Comparison of ENCODE assay signal across 18 mouse cellular contexts in genomic region chr9:35614005-35614404, GRCm38 (mm10). TPM values are rescaled to one million over a fixed set of nuclear protein-coding genes. Genes with fewer than 3 reads are reported as not detected.
DNase-seq lines count a peak whose midpoint lies in the region; ATAC-seq and TF ChIP-seq lines count a peak whose summit lies in the region.
"Had no signal": no experiment of that assay in that cellular context is flagged by ENCODE, and none has a peak within 500 bp of the region (broad histone marks: within the 10 kb centered on the region; RNA-seq: fewer than 3 reads in every experiment).

No protein-coding gene starts in this region.

- no peak overlapping the region for H3K9ac ChIP-seq in heart, postnatal 0 days (replicated peaks; ENCODE audit: low read depth, low read length)
- no peak overlapping the region for H3K9ac ChIP-seq in lung, postnatal 0 days (replicated peaks; ENCODE audit: low read depth)
- no peak overlapping the region for H3K9ac ChIP-seq in stomach, postnatal 0 days (ENCODE audit: low read length)
- H3K9ac ChIP-seq: forebrain, embryonic 15.5 days; hindbrain, embryonic 14.5 days; liver, embryonic 12.5 days; neural tube, embryonic 15.5 days had no signal

- no peak for ATAC-seq in heart, postnatal 0 days (ENCODE audit: insufficient read depth, low read depth)
- ATAC-seq in lung, postnatal 0 days: no peak
- ATAC-seq in Patski: no peak
- ATAC-seq in stomach, postnatal 0 days (ENCODE audit: low FRiP score, low TSS enrichment): no peak
- ATAC-seq: forebrain, embryonic 15.5 days; liver, embryonic 12.5 days had no signal

- H3K9me3 ChIP-seq in heart, postnatal 0 days (replicated peaks; ENCODE audit: control insufficient read depth, low read length): no peaks in the 10 kb centered on the region
- no peaks in the 10 kb centered on the region for H3K9me3 ChIP-seq in lung, postnatal 0 days (ENCODE audit: low read length)
- no peaks in the 10 kb centered on the region for H3K9me3 ChIP-seq in stomach, postnatal 0 days (ENCODE audit: control insufficient read depth, low read length)
- H3K9me3 ChIP-seq: forebrain, embryonic 15.5 days; liver, embryonic 12.5 days; neural tube, embryonic 15.5 days had no signal

- no peak for TF ChIP-seq EP300 in heart, postnatal 0 days (IDR thresholded peaks at IDR 0.05; ENCODE audit: low read depth)
- no peak for TF ChIP-seq EP300 in lung, postnatal 0 days (IDR thresholded peaks at IDR 0.05)
- no peak for TF ChIP-seq EP300 in stomach, postnatal 0 days (optimal IDR thresholded peaks at IDR 0.05)

- in situ Hi-C loops in Patski (cut with MboI; ENCODE audit: low pct_unique_long_range_greater_than_20kb): no loop called here

- POLR2A ChIA-PET in Patski (lab: Charles Lee): no interaction called here

- intact Hi-C loops in heart, postnatal 14 days (cut with DNase I): no loop called here

- H3K27me3 ChIP-seq in heart, postnatal 0 days (ENCODE audit: control insufficient read depth, insufficient read depth, low read length): no peaks in the 10 kb centered on the region
- no peaks in the 10 kb centered on the region for H3K27me3 ChIP-seq in lung, postnatal 0 days (replicated peaks; ENCODE audit: insufficient read depth, low read length)
- H3K27me3 ChIP-seq in Patski: peaks cover 21% of the 10 kb centered on the region
- H3K27me3 ChIP-seq in stomach, postnatal 0 days (ENCODE audit: control insufficient read depth, insufficient read depth, low read length): no peaks in the 10 kb centered on the region
- H3K27me3 ChIP-seq: forebrain, embryonic 15.5 days; liver, embryonic 12.5 days; neural tube, embryonic 15.5 days had no signal

- no peaks in the 10 kb centered on the region for H3K36me3 ChIP-seq in heart, postnatal 0 days (replicated peaks; ENCODE audit: control insufficient read depth, insufficient read depth, low read length)
- H3K36me3 ChIP-seq in lung, postnatal 0 days (ENCODE audit: insufficient read depth, low read length): no peaks in the 10 kb centered on the region
- H3K36me3 ChIP-seq in stomach, postnatal 0 days (ENCODE audit: control insufficient read depth, insufficient read depth, low read length): no peaks in the 10 kb centered on the region
- H3K36me3 ChIP-seq: forebrain, embryonic 15.5 days; liver, embryonic 12.5 days; neural tube, embryonic 15.5 days had no signal

- no peak overlapping the region for H3K27ac ChIP-seq in heart, postnatal 0 days (ENCODE audit: low read depth)
- H3K27ac ChIP-seq in lung, postnatal 0 days (ENCODE audit: low read length): no peak overlapping the region
- no peak overlapping the region for H3K27ac ChIP-seq in stomach, postnatal 0 days (replicated peaks)
- H3K27ac ChIP-seq: forebrain, embryonic 15.5 days; hindbrain, embryonic 14.5 days; liver, embryonic 12.5 days; neural tube, embryonic 15.5 days had no signal

- CTCF ChIA-PET in Patski (lab: Charles Lee): interaction anchor here (1.4 kb wide), 1 partner anchor 19 kb away, joined by 3 read pairs; no protein-coding TSS in a partner anchor

- no peak overlapping the region for H3K4me2 ChIP-seq in heart, postnatal 0 days (ENCODE audit: low read depth, low read length)
- H3K4me2 ChIP-seq in lung, postnatal 0 days (replicated peaks; ENCODE audit: low read depth, low read length): no peak overlapping the region
- H3K4me2 ChIP-seq in stomach, postnatal 0 days (replicated peaks; ENCODE audit: low read depth): no peak overlapping the region
- H3K4me2 ChIP-seq: forebrain, embryonic 15.5 days; hindbrain, embryonic 14.5 days; liver, embryonic 12.5 days; neural tube, embryonic 15.5 days had no signal

- 21% methylated on average over 2 of the region's 2 CpGs for WGBS in heart, postnatal 0 days
- WGBS in lung, postnatal 0 days: 23% methylated on average over 2 of the region's 2 CpGs
- 17% methylated on average over 2 of the region's 2 CpGs for WGBS in stomach, postnatal 0 days

- peak; percentile 49 for TF ChIP-seq CTCF in heart, postnatal 0 days (IDR thresholded peaks at IDR 0.05; ENCODE audit: low read depth)
- peak; percentile 48 for TF ChIP-seq CTCF in lung, postnatal 0 days (IDR thresholded peaks at IDR 0.05)
- peak; percentile 30 for TF ChIP-seq CTCF in Patski (IDR thresholded peaks at IDR 0.05)
- TF ChIP-seq CTCF in stomach, postnatal 0 days (IDR thresholded peaks at IDR 0.05; ENCODE audit: low read depth): peak; percentile 67

- no peak for DNase-seq in heart, postnatal 0 days (ENCODE audit: low spot score)
- DNase-seq in heart, postnatal 14 days: no peak
- DNase-seq in lung, postnatal 0 days (ENCODE audit: low spot score): no peak
- no peak for DNase-seq in lung, adult 18-20 months
- no peak for DNase-seq in Patski (ENCODE audit: low read depth, low spot score)
- DNase-seq in stomach, postnatal 0 days (ENCODE audit: low spot score): no peak
- no peak for DNase-seq in cerebellum, postnatal 14 days
- DNase-seq: adrenal gland, postnatal 36 days; lung, postnatal 4 days; thymus, adult 2 months had no signal

- no peaks in the 10 kb centered on the region for H3K4me1 ChIP-seq in heart, postnatal 0 days (ENCODE audit: control insufficient read depth, insufficient read depth)
- no peaks in the 10 kb centered on the region for H3K4me1 ChIP-seq in lung, postnatal 0 days (ENCODE audit: insufficient read depth, low read depth, low read length)
- no peaks in the 10 kb centered on the region for H3K4me1 ChIP-seq in stomach, postnatal 0 days (replicated peaks; ENCODE audit: control insufficient read depth, insufficient read depth)
- H3K4me1 ChIP-seq: forebrain, embryonic 15.5 days; liver, embryonic 12.5 days; neural tube, embryonic 15.5 days had no signal

- no peak overlapping the region for H3K4me3 ChIP-seq in heart, postnatal 0 days (ENCODE audit: low read depth, low read length)
- H3K4me3 ChIP-seq in lung, postnatal 0 days (ENCODE audit: low read depth, low read length): no peak overlapping the region
- no peak overlapping the region for H3K4me3 ChIP-seq in stomach, postnatal 0 days (ENCODE audit: low read depth, low read length)
- H3K4me3 ChIP-seq: forebrain, embryonic 15.5 days; liver, embryonic 12.5 days; neural tube, embryonic 15.5 days had no signal

RNA-seq across cellular contexts. Expression of gene Pate4, which starts 2.3 kb away (rescaled TPM):
- not detected in 2 replicates for total RNA-seq in heart, postnatal 0 days (2014; rRNA removed; ENCODE audit: low replicate concordance)
- not detected in 2 replicates for polyA plus RNA-seq in heart, postnatal 0 days (2015; fragmentation: Nextera tagmentation; extraction: Ambion mirVana)
- total RNA-seq in heart, postnatal 14 days (2021): not detected
- polyA plus RNA-seq in lung, postnatal 0 days (2015; fragmentation: Nextera tagmentation; extraction: Ambion mirVana): not detected in 2 replicates
- polyA plus RNA-seq in Patski (2021): not detected
- polyA plus RNA-seq in stomach, postnatal 0 days (2015; fragmentation: Nextera tagmentation; extraction: Ambion mirVana): not detected in 2 replicates
- total RNA-seq: adrenal gland, postnatal 36 days; gastrocnemius, postnatal 4 days; left cerebral cortex, postnatal 25 days had no signal
- polyA plus RNA-seq: forebrain, embryonic 15.5 days; heart, embryonic 14.5 days; hindbrain, embryonic 14.5 days; kidney, embryonic 14.5 days; liver, embryonic 12.5 days; neural tube, embryonic 15.5 days; thymus, adult 2 months had no signal

RNA-seq across cellular contexts. Expression of gene Pate3, which starts 34.0 kb away (rescaled TPM):
- total RNA-seq in heart, postnatal 0 days (2014; rRNA removed; ENCODE audit: low replicate concordance): not detected in 2 replicates
- polyA plus RNA-seq in heart, postnatal 0 days (2015; fragmentation: Nextera tagmentation; extraction: Ambion mirVana): not detected in 2 replicates
- not detected for total RNA-seq in heart, postnatal 14 days (2021)
- not detected in 2 replicates for polyA plus RNA-seq in lung, postnatal 0 days (2015; fragmentation: Nextera tagmentation; extraction: Ambion mirVana)
- polyA plus RNA-seq in Patski (2021): not detected
- polyA plus RNA-seq in stomach, postnatal 0 days (2015; fragmentation: Nextera tagmentation; extraction: Ambion mirVana): not detected in 2 replicates
- total RNA-seq: adrenal gland, postnatal 36 days; gastrocnemius, postnatal 4 days; left cerebral cortex, postnatal 25 days had no signal
- polyA plus RNA-seq: forebrain, embryonic 15.5 days; heart, embryonic 14.5 days; hindbrain, embryonic 14.5 days; kidney, embryonic 14.5 days; liver, embryonic 12.5 days; neural tube, embryonic 15.5 days; thymus, adult 2 months had no signal

RNA-seq across cellular contexts. Expression of gene Hyls1, which starts 43.8 kb away (rescaled TPM):
- 2.9 and 8.8 TPM in 2 replicates for total RNA-seq in heart, postnatal 0 days (2014; rRNA removed; ENCODE audit: low replicate concordance)
- 7.2 and 8.8 TPM in 2 replicates for polyA plus RNA-seq in heart, postnatal 0 days (2015; fragmentation: Nextera tagmentation; extraction: Ambion mirVana)
- total RNA-seq in heart, postnatal 14 days (2021): 1 to 10 TPM; 2.8 to 3.0 TPM
- polyA plus RNA-seq in lung, postnatal 0 days (2015; fragmentation: Nextera tagmentation; extraction: Ambion mirVana): 4.7 and 5.0 TPM in 2 replicates
- polyA plus RNA-seq in Patski (2021): 11.0 TPM
- 4.1 and 4.7 TPM in 2 replicates for polyA plus RNA-seq in stomach, postnatal 0 days (2015; fragmentation: Nextera tagmentation; extraction: Ambion mirVana)

RNA-seq across cellular contexts. Expression of gene Pate2, which starts 43.9 kb away (rescaled TPM):
- total RNA-seq in heart, postnatal 0 days (2014; rRNA removed; ENCODE audit: low replicate concordance): not detected in 2 replicates
- 0.10 and 0.30 TPM in 2 replicates for polyA plus RNA-seq in heart, postnatal 0 days (2015; fragmentation: Nextera tagmentation; extraction: Ambion mirVana)
- total RNA-seq in heart, postnatal 14 days (2021): not detected
- polyA plus RNA-seq in lung, postnatal 0 days (2015; fragmentation: Nextera tagmentation; extraction: Ambion mirVana): 0.06 and 0.10 TPM in 2 replicates
- polyA plus RNA-seq in Patski (2021): 0.28 TPM
- 0.19 and 0.31 TPM in 2 replicates for polyA plus RNA-seq in stomach, postnatal 0 days (2015; fragmentation: Nextera tagmentation; extraction: Ambion mirVana)

RNA-seq across cellular contexts. Expression of gene Pus3, which starts 55.6 kb away (rescaled TPM):
- total RNA-seq in heart, postnatal 0 days (2014; rRNA removed; ENCODE audit: low replicate concordance): 7.9 and 8.6 TPM in 2 replicates
- 8.4 and 9.2 TPM in 2 replicates for polyA plus RNA-seq in heart, postnatal 0 days (2015; fragmentation: Nextera tagmentation; extraction: Ambion mirVana)
- total RNA-seq in heart, postnatal 14 days (2021): 1 to 10 TPM; 7.1 to 7.9 TPM
- 7.3 and 8.5 TPM in 2 replicates for polyA plus RNA-seq in lung, postnatal 0 days (2015; fragmentation: Nextera tagmentation; extraction: Ambion mirVana)
- polyA plus RNA-seq in Patski (2021): 15.3 TPM
- 7.9 and 9.3 TPM in 2 replicates for polyA plus RNA-seq in stomach, postnatal 0 days (2015; fragmentation: Nextera tagmentation; extraction: Ambion mirVana)
